Mouse (Mus musculus) right cerebral cortex, postnatal 10 days (tissue): ENCODE measurements around the gene Ak4.

Experiments used
- DNase-seq, 2 experiments: peaks; one replicate each; pipeline ENCODE4 v3.0.0; 2021; ENCODE audit warnings: low spot score in 2 of 2

Gene Ak4

DNA sequence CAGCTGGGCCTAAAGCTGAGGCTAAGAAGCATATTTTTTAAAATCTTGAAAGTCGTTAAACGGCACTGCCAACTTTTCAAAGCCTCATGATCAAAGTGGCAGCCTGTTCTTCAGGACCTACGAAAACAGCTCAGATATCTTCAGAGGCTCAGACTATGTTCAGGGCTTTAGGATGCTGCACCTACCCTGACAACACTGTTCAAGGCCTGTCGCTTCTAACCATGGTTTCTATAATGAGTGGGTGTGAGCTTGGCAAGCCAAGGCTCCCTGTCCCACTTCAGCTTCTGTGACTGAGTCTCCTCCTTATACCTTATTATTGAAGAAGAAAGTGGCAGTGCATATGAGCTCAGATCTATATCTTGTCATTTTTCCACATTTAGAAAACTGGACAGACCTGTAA lies 40.3 kb downstream of the Ak4 start:
- DNase-seq, result no peak

DNA sequence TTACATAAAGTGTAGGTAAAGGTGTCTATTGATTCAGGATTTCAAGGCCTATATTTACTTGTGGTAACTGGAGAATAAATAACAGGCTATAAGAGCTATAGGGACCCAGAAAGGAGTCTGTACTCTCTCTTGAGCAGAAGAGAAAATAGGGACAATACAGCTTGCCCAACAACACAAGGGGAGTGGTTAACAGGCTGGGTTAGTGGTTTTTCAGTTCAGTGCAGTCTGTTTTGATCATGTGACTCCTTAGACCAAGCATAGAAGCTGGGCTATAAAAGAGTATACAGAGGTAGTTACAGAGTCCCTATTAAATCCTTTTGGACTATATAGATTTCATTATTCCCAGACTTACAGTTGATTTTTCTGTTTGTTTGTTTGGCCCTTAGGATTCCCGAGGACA lies 41.0 kb downstream of the Ak4 start:
- DNase-seq, result no peak

DNA sequence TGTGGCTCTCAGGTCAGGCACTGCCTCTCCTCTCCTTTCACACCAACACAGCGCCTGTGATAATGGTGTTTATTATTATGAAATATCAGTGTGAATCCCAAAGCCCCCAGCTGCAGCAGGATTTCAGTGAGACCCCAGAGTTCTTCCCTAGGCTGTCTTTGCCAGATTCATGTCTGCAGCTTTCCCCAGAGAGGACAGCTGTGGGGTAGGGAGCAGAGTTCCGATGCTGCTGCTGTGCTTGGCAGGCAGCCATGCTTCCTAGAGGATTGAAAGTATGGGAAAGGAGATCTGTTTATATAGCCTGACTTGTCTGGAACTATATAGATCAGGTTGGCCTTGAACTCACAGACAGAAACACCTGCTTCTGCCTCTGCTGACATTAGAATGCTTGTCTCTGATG lies 43.0 kb downstream of the Ak4 start:
- DNase-seq, result peak in 1 of 2 experiments; percentile 16

DNA sequence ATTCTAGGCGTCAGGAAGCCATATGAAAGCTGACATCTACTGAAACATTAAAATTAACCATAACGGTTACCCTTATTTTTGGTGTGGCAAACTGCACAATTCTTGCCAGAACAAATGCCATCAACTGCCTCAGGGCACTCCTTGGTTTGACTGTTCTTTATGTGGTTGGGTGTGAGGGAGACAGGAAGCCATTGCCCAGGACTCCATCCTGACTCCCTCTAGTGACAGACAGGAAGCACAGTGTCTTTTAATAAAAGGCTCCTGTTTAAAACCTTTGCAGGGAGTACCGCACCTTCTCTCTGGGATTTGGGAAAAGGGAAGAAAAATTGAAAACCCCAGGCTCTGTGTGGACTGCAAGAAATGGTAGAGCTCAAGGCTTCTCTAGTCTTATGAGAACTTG lies 47.2 kb downstream of the Ak4 start:
- no peak for DNase-seq

DNA sequence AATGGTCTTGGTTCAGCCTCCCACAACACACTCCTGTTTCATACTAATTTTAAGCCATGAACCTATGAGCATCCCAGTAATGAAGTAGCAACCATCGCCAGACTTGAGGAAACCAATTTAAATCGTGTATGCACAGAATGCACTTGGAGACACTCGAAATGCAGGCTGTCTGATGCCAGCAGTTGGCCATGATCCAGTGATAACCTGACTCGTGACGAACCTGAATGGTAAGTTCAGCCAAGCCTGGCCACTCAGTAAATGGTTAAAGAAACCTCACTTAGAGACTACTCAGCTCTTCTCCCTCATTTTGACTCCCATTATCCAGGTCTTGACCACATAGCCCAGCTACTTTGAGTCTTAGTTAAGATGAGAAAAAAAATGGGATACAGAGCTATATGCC lies 50.2 kb downstream of the Ak4 start:
- DNase-seq, result no peak

DNA sequence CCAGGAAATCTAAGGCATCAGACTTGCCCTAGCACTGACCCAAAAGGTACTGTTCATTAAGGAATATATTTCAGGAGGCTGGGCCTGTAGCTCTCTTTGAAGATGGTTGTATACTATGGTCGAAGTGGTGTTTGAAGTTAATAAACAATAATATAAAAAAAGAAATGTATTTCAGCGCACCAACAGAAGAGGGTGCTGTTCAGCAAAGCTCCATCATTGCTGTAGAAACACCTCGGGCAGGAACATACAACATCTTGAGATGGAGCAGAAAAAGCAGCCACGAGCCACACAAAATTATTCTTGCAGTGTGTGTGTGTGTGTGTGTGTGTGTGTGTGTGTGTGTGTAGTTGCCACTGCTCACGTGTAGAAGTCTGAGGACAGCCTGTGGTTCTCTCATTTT lies 51.5 kb downstream of the Ak4 start:
- DNase-seq, result no peak

DNA sequence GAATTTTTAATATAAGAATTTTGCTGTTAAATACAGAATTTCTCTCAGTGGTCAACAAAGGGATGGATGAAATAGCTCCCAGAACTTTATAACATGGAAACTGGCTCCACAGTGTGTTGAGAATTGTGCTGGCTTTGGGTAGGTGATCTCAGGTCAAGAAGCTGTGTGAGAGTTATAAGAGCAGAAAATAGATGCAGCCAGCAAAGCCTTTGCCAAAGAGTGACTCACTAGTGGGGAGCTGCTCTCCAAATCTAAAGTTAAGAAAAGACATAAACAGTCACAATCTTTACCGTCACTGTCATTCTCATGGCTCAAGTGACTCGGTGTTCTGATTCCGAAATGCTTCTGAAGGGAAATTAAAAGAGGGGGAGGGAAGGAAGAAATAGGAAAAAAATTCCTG lies 53.7 kb downstream of the Ak4 start:
- no peak for DNase-seq

DNA sequence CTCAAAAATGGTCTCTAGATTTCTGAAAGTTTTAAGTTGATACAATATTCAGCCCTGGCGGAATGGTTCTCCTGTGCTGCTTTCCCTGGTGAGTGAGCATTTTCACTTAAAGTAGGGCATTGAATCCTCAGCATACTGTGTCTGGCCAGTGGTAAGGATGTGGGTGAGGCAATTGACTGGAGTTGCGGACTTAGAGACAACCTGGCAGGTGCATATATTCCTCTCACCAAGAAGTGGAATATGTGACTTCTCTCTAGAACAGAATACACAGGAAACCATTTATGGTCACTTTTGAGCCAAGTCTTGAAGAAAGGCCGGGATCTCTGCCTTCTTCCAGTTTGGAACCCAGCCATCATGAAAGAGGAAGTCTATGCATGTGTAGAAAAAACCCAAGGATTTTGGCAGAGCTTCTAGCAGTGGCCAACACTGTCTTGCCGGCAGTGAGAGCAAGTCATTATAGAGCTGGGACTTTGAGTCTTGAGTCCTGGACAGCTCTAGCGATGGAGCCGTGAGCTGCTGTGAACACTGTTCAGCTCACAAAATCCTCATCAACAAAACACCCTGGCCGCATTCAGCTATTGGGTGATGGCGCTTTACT lies 71.3 kb downstream of the Ak4 start:
- DNase-seq, result no peak

DNA sequence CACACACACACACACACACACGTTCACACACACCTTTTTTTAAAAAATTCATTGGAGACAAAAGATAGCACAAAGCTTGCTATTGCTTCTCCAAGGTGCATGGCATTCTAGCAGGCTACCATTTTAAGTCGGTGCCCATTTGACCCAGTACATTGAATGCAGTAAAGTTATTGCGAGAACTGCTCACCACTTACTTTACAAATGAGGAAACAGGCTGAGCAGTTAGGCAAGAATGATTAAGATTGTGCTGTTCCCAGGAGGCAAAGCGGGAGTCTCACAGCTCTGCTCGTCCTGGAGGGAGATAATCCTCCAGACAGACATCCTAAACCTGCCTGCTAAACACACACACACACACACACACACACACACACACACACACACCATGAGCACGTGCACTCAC lies 72.6 kb downstream of the Ak4 start:
- no peak for DNase-seq

DNA sequence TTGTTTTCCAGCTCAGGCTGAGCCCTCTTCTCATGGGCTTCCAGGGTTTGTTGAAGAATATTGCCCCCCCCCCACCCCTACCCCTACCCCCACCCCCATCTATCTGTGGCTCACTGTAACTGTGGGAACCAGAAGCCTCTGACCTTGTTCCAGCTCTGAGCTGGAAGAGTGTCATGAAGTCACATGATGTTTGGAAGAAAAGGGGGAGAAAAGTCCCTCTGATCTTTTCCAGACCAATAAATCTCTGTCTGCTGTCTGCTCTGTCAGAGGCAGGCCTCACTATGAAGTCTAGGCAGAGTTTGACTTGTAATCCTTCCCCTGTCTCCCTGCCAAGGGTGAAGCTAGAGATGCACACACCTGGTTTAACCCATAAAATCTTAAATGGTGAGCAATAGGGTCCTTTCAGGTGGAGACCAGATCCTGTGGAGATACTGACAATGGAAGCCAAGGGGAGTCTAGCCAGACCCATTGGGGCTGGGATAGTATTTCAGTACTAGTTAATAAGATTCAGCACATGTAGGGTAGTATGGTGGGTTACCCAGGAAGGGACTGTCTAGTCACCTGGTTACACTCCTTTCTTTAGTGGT lies 74.6 kb downstream of the Ak4 start:
- no peak for DNase-seq

DNA sequence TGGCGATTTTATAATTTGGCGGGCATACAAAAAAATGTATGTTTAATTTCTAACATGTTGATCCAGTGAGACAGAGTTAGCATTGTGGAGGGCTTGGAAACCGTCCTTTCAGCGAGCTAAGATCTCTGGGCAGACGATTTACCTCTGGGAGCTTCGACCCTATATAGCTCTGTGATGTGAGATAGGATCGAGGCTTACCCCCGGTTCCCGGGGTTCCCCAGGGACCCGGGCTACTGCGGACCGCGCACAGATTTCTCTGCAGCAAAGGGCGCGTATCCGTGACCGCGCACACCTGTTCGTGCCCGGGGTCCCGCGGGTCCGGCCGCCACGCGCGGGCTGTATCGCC lies 77.1 kb downstream of the Ak4 start:
- DNase-seq, result no peak

DNA sequence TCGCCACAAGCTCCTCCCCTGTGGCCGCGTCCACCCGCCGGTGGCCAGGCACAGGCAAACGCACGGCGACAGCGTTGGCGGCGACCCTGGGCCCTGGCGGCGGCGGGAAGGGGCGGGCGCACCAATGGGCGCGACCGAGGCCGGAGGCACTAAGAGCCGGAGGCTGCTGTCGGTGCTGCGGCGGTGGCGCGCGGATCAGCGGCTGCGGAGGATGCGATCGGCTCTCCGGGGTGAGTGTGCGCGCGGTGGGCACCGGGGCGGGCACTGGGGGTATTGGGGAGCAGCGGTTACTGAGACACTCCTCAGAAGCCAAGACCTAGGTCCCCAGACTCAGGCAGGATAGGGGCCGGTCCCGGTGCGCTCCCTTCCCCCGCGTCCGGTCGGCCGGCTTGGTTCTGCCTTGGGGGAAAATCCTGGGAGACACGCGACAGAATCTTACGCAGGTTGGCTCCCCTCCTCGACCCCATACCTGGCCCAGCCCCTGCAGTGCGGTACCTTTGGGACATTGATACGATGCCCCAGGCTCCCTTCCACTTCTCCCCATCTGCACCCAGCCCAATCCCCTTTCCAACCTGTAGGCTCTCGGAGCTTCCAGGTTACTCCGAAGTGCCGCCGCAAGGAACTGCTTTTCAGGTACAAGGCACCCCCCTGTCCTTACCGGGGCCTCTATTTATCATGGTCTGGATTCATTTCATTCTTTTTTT lies 77.6 kb downstream of the Ak4 start, which contains the start of gene Dnajc6:
TSS of gene Dnajc6 (plus strand) at position 115 of the 704 bp plus-strand sequence.
- DNase-seq, result peak; percentile 51 to 53

DNA sequence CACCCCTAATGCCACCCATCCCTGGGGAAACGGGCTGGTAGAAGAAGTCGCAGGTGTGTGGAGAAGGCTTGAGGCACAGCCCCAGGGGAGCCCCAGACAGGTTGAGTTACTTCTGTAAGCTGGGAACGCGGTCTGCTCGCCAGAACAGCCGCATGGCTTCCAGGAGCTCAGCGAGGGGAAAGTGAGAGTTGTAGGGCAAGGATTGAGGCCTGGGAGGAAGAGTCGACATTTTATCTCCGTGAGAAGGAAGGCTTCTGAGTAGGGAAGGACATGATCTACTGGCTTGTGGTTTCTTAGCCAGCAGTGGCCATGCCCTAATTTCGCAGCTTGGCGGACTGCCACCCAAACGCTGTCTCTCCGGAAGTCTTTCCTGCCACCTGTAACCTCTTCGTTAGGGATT lies 78.3 kb downstream of the Ak4 start:
- no peak for DNase-seq

DNA sequence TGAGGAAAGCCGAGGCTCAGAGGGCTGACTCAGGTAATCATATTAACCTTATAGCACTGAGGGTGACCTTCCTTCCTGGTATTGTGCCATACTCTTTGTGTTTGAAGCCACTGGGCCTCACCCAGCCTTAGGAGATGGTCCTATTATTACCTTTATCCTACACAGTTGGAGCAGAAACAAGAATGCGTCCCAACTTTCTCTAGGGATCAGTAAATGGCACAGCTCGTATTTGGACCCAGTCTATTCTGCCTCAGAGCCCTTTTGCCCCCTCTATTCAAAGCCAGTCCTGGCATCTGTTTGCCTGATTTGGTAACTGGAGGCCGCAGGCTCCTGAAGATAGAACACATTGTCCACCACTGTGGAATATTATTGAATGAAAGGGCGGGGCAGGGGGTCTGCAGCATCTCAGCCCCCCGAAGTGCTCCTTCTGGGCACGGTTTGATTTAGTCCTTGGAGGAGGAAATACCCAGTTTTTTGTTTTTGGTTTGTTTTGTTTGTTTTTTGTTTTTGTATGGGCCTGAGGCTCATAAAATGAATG lies 85.5 kb downstream of the Ak4 start:
- peak in 1 of 2 experiments; percentile 17 for DNase-seq

DNA sequence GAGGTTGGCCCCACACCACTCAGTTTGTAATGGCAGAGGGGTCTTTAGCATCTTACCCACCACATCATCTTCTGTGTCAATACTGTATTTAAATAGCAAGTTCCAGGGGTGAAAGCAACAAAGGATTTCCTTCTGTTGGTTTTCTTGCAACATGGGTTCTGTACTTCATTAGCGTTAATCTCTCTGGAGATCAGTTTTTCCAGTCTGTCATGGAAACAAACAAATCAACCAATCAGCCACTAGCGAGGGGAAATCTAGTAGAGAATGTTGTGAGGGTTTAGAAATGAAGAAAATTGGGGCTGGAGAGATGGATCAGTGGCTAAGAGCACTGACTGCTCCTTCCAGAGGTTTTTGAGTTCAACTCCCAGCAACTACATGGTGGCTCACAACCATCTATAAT lies 86.9 kb downstream of the Ak4 start:
- DNase-seq, result peak in 1 of 2 experiments; percentile 11

DNA sequence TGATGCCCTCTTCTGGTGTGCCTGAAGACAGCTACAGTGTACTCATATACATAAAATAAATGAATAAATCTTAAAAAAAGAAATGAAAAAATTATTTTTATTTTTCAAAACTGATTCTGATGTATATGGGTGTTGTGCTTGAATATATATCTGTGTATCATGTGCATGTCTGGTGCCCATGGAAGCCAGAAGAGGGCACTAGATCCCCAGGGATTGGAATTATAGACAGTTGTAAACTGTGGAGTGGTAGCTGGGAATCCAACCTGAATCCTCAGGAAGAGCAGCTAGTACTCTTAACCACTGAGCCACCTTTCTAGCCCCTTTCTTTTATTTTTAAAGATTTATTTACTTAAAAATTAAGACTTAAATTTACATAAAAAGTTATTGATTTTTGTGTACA lies 87.3 kb downstream of the Ak4 start:
- DNase-seq, result peak in 1 of 2 experiments; percentile 15

DNA sequence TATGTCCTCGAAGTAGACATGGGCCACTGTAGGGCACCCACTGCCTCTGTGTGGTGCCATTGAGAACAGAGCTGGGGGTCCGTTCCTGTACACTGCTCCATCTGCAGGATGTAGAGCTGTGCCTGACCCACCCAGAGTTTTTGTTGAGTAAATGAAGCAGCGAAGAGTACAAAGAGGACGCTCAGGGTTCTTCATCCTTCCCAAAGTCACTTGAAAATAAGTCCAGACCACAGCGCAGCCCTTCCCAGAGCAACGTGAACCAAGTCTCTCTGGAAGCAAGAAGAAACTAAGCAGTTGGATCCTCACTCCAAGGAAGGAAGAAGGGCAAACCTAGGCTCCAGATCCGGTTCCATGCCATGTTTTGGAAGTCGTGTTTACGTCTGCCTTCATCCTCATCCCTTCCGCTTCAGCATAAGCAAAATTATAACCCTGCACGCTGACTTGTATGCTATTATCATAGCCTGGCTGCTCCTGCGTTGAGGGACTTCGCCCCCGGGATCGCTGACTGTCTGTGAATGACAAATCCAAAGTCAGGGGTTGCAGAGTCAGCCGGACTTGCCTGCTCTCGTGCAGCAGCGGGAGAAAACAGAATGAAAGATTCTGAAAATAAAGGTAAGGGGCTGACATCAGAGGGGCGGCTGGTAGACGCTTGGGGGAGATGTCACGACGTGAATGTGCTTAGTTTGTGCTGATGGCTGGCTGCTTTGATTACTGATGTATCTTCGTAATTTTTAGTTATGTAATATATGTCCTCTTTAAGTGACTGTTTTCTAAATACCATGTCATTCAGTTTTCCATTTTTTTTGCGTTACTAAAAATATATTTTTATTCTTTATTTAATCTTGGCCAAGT lies 88.7 kb downstream of the Ak4 start:
- peak; percentile 84 to 88 for DNase-seq

DNA sequence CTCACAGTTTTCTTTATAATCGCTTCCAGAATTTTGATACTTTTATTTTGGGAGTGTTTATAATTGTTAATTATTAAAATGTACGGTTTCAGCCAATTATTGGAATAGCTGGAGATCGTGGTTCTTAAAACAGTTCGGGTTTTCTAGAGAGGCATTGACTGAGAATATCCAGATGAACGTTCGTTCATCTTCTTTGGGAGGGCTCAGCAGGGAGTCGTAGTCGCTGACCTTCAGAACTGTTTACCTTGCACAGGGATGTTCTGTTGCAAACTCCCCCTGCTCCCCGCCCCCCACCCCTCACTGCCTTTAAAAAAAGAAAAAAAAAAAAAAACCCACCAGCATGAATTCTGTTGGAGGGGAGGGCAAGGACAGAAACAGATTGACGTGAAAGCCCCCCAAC lies 89.4 kb downstream of the Ak4 start:
- no peak for DNase-seq

DNA sequence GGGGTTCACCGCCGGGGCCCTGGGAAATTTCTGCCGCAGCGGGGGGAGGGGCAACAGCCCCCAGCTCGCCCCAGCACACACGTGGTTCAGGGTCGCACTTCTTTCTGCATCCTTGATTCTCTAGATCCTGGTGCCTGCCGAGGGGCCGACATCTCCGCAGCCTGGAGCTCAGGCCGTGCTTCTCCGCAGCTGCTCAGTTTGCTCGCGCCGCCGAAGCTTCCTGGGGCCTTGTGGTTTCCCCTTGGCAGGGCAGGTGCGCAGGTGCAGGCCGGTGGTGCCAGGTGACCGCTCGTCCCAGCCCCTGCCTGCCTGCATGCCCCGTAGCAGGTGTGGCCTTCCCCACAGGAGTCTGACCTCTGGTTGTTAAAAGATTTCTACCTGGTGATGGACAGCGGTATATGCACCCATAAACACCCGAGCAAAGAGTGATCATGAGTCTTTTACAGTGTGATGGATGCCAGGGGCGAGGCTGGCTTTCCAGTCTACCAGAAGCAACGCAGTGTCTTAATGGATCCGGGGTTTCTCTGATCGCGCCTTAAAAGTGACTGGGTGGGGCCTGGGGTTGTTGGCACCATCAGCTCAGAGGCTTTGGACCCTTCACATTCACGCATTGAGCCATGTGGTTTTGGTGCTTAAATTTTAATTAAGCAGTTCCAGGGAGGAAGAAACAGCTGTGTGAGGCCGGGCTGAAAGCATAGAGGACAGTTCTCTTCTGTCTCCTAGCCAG lies 89.9 kb downstream of the Ak4 start:
- DNase-seq, result peak; percentile 66 to 67

DNA sequence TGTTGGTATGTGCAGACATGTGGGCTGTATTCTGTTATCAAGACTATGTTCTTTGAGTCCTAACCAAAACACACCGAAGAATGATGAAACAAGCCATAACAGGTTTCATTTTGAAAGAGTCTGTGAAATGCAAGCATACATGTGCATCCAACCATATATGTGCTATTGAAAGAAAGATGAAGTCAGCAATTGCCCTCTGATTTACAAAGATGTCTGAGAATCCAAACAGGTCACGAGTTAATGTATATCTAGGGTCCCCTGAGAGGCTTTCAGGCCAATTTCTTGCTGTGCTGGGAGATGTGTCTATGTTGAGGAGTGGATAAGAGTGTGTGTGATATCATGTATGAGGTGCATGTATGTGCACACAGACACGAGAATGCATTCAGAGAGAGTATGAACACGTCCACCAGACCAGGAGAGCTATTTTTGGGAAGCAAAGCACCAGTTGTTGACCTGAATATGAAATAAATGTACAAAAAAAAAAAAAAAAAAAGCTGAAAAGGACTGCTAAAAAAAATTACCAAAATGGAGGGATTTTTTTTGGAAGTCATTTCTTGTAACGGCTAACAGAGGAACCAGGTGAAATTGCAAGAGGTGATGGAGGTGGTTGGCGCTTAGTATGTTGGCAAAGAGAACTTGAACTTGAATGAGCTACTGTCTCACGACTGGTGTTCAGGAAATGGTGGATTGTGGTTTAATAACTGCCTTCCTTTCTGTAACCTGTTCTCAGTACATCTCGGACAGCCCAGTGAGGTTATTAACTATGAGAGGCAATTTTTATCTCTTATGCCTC lies 91.2 kb downstream of the Ak4 start:
- DNase-seq, result peak in 1 of 2 experiments; percentile 9

DNA sequence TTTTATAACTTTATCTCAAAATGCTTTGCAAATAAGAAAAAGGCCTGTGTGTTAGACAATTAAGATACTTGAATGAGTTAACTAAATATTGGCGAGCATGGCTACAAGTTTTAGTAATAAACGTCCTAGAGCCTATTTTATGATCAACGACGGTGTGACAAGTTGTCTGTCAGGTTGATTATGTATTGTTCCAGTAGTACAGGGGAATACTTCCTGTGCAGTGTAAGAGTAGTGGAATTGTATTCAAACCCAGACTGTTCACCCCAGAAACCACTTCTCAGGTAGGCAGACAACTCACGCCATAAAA lies 91.8 kb downstream of the Ak4 start:
- no peak for DNase-seq
